Mouse (Mus musculus) lung, postnatal 0 days (tissue): ENCODE measurements around the gene Lrp1. TPM values are rescaled to one million over a fixed set of nuclear protein-coding genes. Genes with fewer than 3 reads are reported as not detected.

ENCODE experiments used
- ATAC-seq: fragments of 200-750 bp; cut with Nextera tagmentation; 2 replicates; pipeline ENCODE4 v1.8.0; 2017; ENCODE audit warnings: moderate library complexity
- DNase-seq: peaks from one replicate; pipeline ENCODE4 v3.0.0-alpha.2; 2016; ENCODE audit warnings: low spot score
- H3K27ac ChIP-seq: fragments of 300-500 bp; sonication (generic); 2 replicates; pipeline ENCODE4 v1.5.1; 2014; ENCODE audit warnings: antibody characterized with exemption, mild to moderate bottlenecking, low read length, mixed read lengths
- H3K27me3 ChIP-seq: fragments of 300-500 bp; sonication (generic); replicated peaks from 2 replicates; pipeline ENCODE4 v1.6.1; 2014; ENCODE audit warnings: low read length, mixed read lengths; ENCODE audit not compliant: insufficient read depth
- H3K36me3 ChIP-seq: fragments of 300-500 bp; sonication (generic); 2 replicates; pipeline ENCODE4 v1.6.1; 2014; ENCODE audit warnings: low read length, mixed read lengths; ENCODE audit not compliant: insufficient read depth
- H3K4me1 ChIP-seq: fragments of 300-500 bp; sonication (generic); 2 replicates; pipeline ENCODE4 v1.6.1; 2014; ENCODE audit warnings: antibody characterized with exemption, low read depth, low read length, mixed read lengths; ENCODE audit not compliant: insufficient read depth
- H3K4me2 ChIP-seq: fragments of 300-500 bp; sonication (generic); replicated peaks from 2 replicates; pipeline ENCODE4 v1.6.1; 2014; ENCODE audit warnings: low read depth, mild to moderate bottlenecking, low read length, moderate library complexity, mixed read lengths
- H3K4me3 ChIP-seq: fragments of 300-500 bp; sonication (generic); 2 replicates; pipeline ENCODE4 v1.5.1; 2014; ENCODE audit warnings: low read depth, low read length
- H3K9ac ChIP-seq: fragments of 300-500 bp; sonication (generic); replicated peaks from 2 replicates; pipeline ENCODE4 v1.6.1; 2014; ENCODE audit warnings: low read depth, mild to moderate bottlenecking
- H3K9me3 ChIP-seq: fragments of 300-500 bp; sonication (generic); 2 replicates; pipeline ENCODE4 v1.6.1; 2016; ENCODE audit warnings: low read length, mixed read lengths
- CTCF ChIP-seq: IDR thresholded peaks from 2 replicates; pipeline ENCODE4 v1.5.1; 2016; ENCODE audit warnings: antibody characterized with exemption, mild to moderate bottlenecking
- EP300 ChIP-seq: IDR thresholded peaks from 2 replicates; pipeline ENCODE4 v1.6.1; 2016; ENCODE audit warnings: antibody characterized with exemption, mild to moderate bottlenecking, control low read depth
- WGBS: fragments of 180-500 bp; shearing (Covaris S2); extraction: QIAGEN DNeasy Blood & Tissue Kit; methylation state at CpG from one replicate; pipeline ENCODE4 v1.1.7; 2014; 5-methylcytosine and 5-hydroxymethylcytosine counted together
- polyA plus RNA-seq: library from polyadenylated mRNA; unstranded; fragments of >200 nt; fragmentation: Nextera tagmentation; extraction: Ambion mirVana; gene quantifications from 2 replicates; pipeline ENCODE4 v1.2.1, GENCODE M21; 2015

The Lrp1 gene
- polyA plus RNA-seq, 1 experiment from 2014 or later, result 71.0 TPM

DNA sequence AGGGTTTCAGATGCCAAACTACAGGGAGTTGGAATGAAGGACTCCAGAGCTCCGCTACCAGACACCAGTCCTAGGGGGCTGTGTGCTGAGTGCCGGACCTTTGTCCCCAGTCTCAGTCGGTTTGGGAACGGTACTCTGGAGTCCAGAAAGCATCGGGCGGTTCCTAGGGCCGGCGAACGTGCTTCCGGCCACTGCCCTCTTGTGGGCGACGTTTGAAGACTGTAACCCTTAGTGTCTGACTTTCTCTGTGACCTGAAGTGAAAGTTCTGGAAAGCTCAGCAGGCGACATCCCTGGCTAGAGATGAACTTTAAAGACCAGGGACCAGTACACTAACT lies 1.1 kb upstream of the Lrp1 start:
- peak overlapping the region; percentile 66 for H3K9ac ChIP-seq
- no peaks in the 10 kb centered on the region; the same call in none of the 2 replicates for H3K4me1 ChIP-seq
- H3K9me3 ChIP-seq, result no peaks in the 10 kb centered on the region
- peaks cover 3% of the 10 kb centered on the region; the same call in 1 of the 2 replicates for H3K27me3 ChIP-seq
- H3K27ac ChIP-seq, result peak overlapping the region; percentile 98
- ATAC-seq (peak; percentile 63), DNase-seq (peak; percentile 92)
- H3K4me2 ChIP-seq, result peak overlapping the region; percentile 96
- whole genome bisulfite sequencing, result under 1% methylated on average over 13 of the region's 13 CpGs
- no peaks in the 10 kb centered on the region for H3K36me3 ChIP-seq
- TF ChIP-seq EP300 (no peak; the same call in 1 of the 2 replicates), CTCF (peak; percentile 77)
- H3K4me3 ChIP-seq, result peak overlapping the region; percentile 62

DNA sequence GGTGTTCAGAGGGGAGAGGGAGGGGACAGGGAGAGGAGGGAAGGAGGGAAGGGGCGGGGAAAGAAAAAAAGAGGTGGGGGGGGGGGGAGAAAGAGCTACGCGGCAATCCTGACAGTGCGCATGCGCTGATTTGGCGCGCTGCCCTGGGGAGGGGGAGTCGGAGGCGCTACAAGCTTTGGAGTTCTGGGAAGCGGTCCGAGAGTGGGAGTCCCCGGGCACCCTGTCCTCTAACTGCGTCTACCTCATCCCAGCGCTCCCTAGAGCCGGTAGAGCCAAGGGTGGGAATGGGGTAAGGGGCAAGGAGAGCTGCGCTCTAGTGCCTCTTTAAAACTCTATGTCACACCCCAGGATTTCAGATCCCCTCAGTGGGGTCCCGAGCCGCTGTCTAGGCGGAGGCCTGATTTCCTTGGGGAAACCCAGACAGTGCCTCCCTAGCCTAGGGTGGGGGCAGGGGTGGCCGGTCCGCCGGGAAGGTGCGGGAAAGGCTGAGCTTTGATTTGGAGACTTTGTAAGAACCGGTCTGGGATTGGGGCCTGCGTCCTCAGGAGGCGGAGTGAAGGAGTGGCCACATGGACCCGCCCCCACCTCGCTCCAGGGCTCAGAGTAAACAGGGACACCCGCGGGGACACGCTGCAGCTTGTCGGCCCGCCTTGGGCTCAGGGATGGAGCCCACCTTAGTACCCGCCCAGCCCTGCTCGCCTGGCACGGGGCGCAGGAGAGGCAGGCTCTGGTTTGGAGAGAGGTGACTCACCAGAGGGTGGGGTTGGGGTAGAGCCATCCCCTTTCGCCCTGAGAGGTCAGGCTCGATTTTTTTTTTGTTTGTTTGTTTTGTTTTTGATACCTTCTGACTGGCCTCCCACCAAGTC lies 476 bp upstream of the Lrp1 start:
- Histone ChIP-seq H3K9ac (peak overlapping the region; percentile 66), H3K4me3 (peak overlapping the region; percentile 62), H3K27ac (peak overlapping the region; percentile 98), H3K36me3 (no peaks in the 10 kb centered on the region), H3K27me3 (peaks cover 3% of the 10 kb centered on the region; the same call in 1 of the 2 replicates), H3K4me2 (peak overlapping the region; percentile 96), H3K4me1 (peaks cover under 1% of the 10 kb centered on the region), H3K9me3 (no peaks in the 10 kb centered on the region)
- 3% methylated on average over 27 of the region's 39 CpGs for WGBS
- TF ChIP-seq EP300 (peak; percentile 57), CTCF (no peak)
- peak; percentile 88 for ATAC-seq
- DNase-seq, result peak; percentile 97

DNA sequence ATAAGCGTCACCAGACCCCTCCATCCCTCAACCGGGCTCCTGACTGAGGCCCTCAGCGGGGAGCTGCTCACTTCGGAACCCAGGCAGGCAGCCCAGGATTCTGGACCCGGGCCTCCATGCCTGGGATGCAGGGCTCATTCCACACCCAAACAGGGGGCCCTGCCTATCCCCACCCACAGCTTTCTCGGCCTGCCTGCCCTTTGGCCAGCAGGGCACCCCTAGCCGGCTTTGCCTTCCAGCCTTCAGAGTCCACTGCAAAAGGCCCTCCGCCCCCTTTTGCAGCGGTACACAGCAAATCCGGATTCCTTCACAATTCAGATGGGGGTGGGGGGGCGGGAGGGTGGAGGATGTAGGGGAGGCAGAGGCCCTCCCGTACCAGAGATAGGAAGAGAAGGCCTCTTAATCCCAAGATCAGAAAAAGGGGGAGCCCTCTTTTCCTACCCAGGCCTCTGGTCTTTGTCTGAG lies 975 bp downstream of the Lrp1 start:
- DNase-seq (peak; percentile 38), ATAC-seq (no peak)
- peak overlapping the region; percentile 52 for H3K9ac ChIP-seq
- peak overlapping the region; percentile 62 for H3K4me3 ChIP-seq
- H3K27ac ChIP-seq, result peak overlapping the region; percentile 86
- peaks cover 14% of the 10 kb centered on the region for H3K4me1 ChIP-seq
- no peaks in the 10 kb centered on the region for H3K9me3 ChIP-seq
- H3K27me3 ChIP-seq, result peaks cover 3% of the 10 kb centered on the region; the same call in 1 of the 2 replicates
- peak overlapping the region; percentile 96 for H3K4me2 ChIP-seq
- WGBS, result 9% methylated on average over 12 of the region's 12 CpGs
- H3K36me3 ChIP-seq, result no peaks in the 10 kb centered on the region
- TF ChIP-seq EP300 (no peak), CTCF (no peak)

DNA sequence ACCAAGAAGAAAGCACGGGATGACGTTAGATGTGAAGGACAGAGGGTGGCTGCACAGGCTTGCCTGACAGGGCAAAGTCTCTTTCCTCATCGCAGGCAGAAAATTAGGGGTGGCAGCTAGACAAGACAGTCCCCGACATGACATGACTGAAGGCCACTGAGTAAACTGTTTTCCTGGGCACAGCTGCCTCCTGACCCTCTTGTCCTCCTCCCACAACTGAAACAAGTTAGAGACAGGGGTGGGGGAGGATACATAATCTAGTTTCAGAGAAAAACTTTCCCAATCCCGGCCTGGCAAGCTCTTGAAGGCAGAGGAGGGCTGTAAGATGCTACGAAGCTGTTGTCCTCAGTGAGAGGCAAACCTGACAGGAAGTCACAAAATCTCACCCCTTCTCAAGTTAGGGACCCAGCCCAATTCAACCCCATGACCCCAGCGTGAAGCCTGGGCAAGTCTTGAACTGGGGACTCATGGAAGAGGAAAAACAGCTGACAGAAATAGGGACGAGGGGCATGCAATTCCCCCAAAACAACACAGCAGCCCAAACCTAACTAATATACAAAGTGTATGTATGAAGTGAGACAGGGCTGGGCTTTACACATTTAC lies 1.7 kb downstream of the Lrp1 start:
- peak overlapping the region; percentile 96 for H3K4me2 ChIP-seq
- peak overlapping the region; percentile 62 for H3K4me3 ChIP-seq
- peak overlapping the region; percentile 86 for H3K27ac ChIP-seq
- H3K36me3 ChIP-seq, result no peaks in the 10 kb centered on the region
- TF ChIP-seq CTCF, result no peak
- DNase-seq, result peak; percentile 87
- WGBS, result 25% methylated on average over 8 of the region's 8 CpGs
- ATAC-seq, result no peak
- H3K27me3 ChIP-seq, result peaks cover 3% of the 10 kb centered on the region; the same call in 1 of the 2 replicates
- H3K9ac ChIP-seq, result peak overlapping the region; percentile 52; the same call in 1 of the 2 replicates
- H3K4me1 ChIP-seq, result peaks cover 14% of the 10 kb centered on the region
- H3K9me3 ChIP-seq, result no peaks in the 10 kb centered on the region

DNA sequence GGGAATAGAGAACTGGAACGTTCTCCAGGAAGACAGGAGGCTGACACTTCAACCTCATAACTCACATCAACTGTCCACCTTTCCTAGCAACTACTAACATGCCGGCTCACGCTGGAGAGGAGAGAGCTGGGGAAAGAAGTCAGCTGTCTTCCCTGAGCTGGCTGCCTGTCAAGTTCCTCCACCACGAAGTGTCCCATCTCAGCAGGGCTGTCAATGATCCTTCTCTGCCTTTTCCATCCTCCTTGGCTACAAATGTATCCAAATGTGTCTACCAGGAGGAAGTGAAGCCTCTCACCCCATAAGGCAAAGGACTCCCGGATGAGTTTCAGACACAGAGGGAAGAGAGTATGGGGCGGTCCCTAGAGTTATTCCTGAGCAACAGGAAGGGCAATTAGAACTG lies 2.8 kb downstream of the Lrp1 start:
- WGBS, result 20% methylated on average over 6 of the region's 6 CpGs
- Histone ChIP-seq H3K9ac (no peak overlapping the region), H3K27me3 (peaks cover 3% of the 10 kb centered on the region; the same call in 1 of the 2 replicates), H3K27ac (peak overlapping the region; percentile 86), H3K4me1 (peaks cover 14% of the 10 kb centered on the region), H3K4me3 (no peak overlapping the region), H3K36me3 (no peaks in the 10 kb centered on the region), H3K9me3 (no peaks in the 10 kb centered on the region), H3K4me2 (peak overlapping the region; percentile 96)
- no peak for ATAC-seq
- no peak for TF ChIP-seq CTCF
- peak; percentile 76 for DNase-seq

DNA sequence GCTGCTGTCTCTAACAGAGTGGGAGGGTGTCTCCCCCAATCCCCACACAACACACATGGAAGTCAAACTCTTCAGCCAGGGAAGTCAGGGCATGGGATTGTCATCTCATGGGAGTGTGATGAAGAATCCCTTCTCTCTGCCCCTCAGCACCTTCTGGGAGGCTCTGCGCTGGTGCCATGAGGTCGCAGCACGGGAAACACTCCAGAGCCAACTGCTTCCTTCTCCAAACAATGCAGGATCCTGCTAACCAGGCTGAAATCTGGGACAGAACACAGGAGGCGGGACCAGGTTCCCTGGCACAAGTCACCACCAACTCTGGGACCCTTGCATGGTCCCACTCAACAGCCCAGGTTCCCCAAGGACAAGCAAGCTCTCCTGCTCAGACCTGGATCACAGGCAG lies 3.7 kb downstream of the Lrp1 start:
- DNase-seq, result no peak
- Histone ChIP-seq H3K9ac (no peak overlapping the region), H3K4me1 (peaks cover 14% of the 10 kb centered on the region), H3K4me3 (no peak overlapping the region), H3K9me3 (no peaks in the 10 kb centered on the region), H3K27ac (0 out of 2 replicates have a peak overlapping the region, but pooled peaks have one; percentile 38), H3K27me3 (peaks cover 3% of the 10 kb centered on the region; the same call in 1 of the 2 replicates), H3K4me2 (no peak overlapping the region), H3K36me3 (no peaks in the 10 kb centered on the region)
- no peak for ATAC-seq
- WGBS, result 17% methylated on average over 4 of the region's 4 CpGs
- TF ChIP-seq EP300 (no peak), CTCF (no peak)
